9 mouse cellular contexts compared by ENCODE assay signal in the genomic region with DNA sequence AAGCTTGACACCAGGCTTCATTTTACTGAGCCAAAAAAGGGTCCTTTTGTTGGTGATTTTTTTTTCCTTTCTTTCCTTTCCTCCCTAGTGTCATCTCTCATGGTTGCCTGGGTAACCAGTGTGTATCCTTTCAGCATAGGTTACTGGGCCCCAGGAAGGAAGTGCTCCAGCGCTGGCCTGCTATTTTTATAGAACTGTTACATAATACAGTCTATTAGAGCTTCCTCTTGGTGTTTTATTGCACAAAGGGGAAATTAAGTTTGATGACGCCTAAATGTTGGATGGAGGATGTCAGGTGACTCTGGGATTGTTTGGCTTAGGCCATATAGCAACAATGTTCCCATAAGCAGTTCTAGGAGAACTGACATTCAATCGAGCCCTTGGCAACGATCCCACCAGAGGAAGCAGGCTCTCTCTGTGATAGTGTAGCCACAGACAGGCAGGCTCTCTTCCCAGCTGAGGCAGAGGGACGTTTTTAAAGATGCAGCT. TPM values are rescaled to one million over a fixed set of nuclear protein-coding genes. Genes with fewer than 3 reads are reported as not detected.
DNase-seq lines count a peak whose midpoint lies in the region; ATAC-seq and TF ChIP-seq lines count a peak whose summit lies in the region.
"Had no signal": no experiment of that assay in that cellular context is flagged by ENCODE, and none has a peak within 500 bp of the region (broad histone marks: within the 10 kb centered on the region; RNA-seq: fewer than 3 reads in every experiment).

No protein-coding gene starts in this region.

- peaks cover 2% of the 10 kb centered on the region; the same call in 1 of the 2 replicates for H3K4me1 ChIP-seq in embryonic facial prominence, embryonic 11.5 days (ENCODE audit: control insufficient read depth, insufficient read depth, low read length)
- H3K4me1 ChIP-seq in kidney, adult 2 months (ENCODE audit: control insufficient read depth, insufficient read depth, low read length) = no peaks in the 10 kb centered on the region
- peaks cover 79% of the 10 kb centered on the region for H3K4me1 ChIP-seq in megakaryocyte, embryonic 14.5 days

- peak; percentile 37 for DNase-seq in thymus, postnatal 14 days
- DNase-seq in thymus, postnatal 36 days = no peak
- DNase-seq in embryonic facial prominence, embryonic 11.5 days (ENCODE audit: low spot score) = peak; percentile 74
- DNase-seq in heart, adult 9 months (ENCODE audit: low spot score in 2 of 2) = peak; percentile 89 to 94
- peak; percentile 87 for DNase-seq in kidney, adult 2 months
- peak; percentile 59 to 71 for DNase-seq in left cerebral cortex, postnatal 36 days (ENCODE audit: low spot score in 2 of 2)
- DNase-seq in splenic B cell, adult 2 months (ENCODE audit: low read depth, low spot score) = peak; percentile 51

- H3K9ac ChIP-seq in embryonic facial prominence, embryonic 11.5 days (replicated peaks; ENCODE audit: low read length) = no peak overlapping the region

- H3K4me2 ChIP-seq in embryonic facial prominence, embryonic 11.5 days (ENCODE audit: low read depth, low read length) = no peak overlapping the region

- no peak overlapping the region for H3K4me3 ChIP-seq in embryonic facial prominence, embryonic 11.5 days (ENCODE audit: low read depth, low read length)
- no peak overlapping the region for H3K4me3 ChIP-seq in kidney, adult 2 months (ENCODE audit: insufficient read depth, low read depth, low read length)
- peak overlapping the region; percentile 79 for H3K4me3 ChIP-seq in megakaryocyte, embryonic 14.5 days (replicated peaks)

- ATAC-seq in embryonic facial prominence, embryonic 11.5 days (replicated peaks; ENCODE audit: insufficient number of reproducible peaks, low FRiP score, low TSS enrichment, low read depth) = peak; percentile 79

- WGBS in embryonic facial prominence, embryonic 11.5 days = 15% methylated on average over 5 of the region's 5 CpGs
- 32% methylated on average over 5 of the region's 5 CpGs for WGBS in kidney, adult 2 months

- TF ChIP-seq CTCF in kidney, adult 2 months (conservative IDR thresholded peaks at IDR 0.05; ENCODE audit: insufficient read depth, insufficient read length, low read depth, low read length) = no peak

- intact Hi-C loops in left cerebral cortex, postnatal 36 days (cut with DNase I) = no loop called here

- TF ChIP-seq POLR2A in kidney, adult 2 months (IDR thresholded peaks at IDR 0.05; ENCODE audit: low read depth, low read length) = no peak

- H3K9me3 ChIP-seq in embryonic facial prominence, embryonic 11.5 days (replicated peaks; ENCODE audit: control insufficient read depth, low read length) = no peaks in the 10 kb centered on the region
- peaks cover 5% of the 10 kb centered on the region for H3K9me3 ChIP-seq in megakaryocyte, embryonic 14.5 days
- H3K9me3 ChIP-seq: G1E had no signal

- H3K36me3 ChIP-seq in embryonic facial prominence, embryonic 11.5 days (replicated peaks; ENCODE audit: control insufficient read depth, insufficient read depth, low read depth, low read length) = no peaks in the 10 kb centered on the region
- no peaks in the 10 kb centered on the region for H3K36me3 ChIP-seq in kidney, adult 2 months (ENCODE audit: control insufficient read depth, insufficient read depth, low read length)
- peaks cover 4% of the 10 kb centered on the region for H3K36me3 ChIP-seq in megakaryocyte, embryonic 14.5 days (replicated peaks; ENCODE audit: low read length)
- H3K36me3 ChIP-seq in splenic B cell, adult 2 months (ENCODE audit: control insufficient read depth, insufficient read depth, low read length, poor library complexity, severe bottlenecking) = no peaks in the 10 kb centered on the region
- H3K36me3 ChIP-seq: G1E had no signal

- H3K27me3 ChIP-seq in embryonic facial prominence, embryonic 11.5 days (ENCODE audit: control insufficient read depth, insufficient read depth, low read length) = no peaks in the 10 kb centered on the region
- no peaks in the 10 kb centered on the region for H3K27me3 ChIP-seq in kidney, adult 2 months (replicated peaks; ENCODE audit: control insufficient read depth, insufficient read depth, low read length)
- H3K27me3 ChIP-seq in megakaryocyte, embryonic 14.5 days (replicated peaks) = peaks cover 2% of the 10 kb centered on the region
- H3K27me3 ChIP-seq in splenic B cell, adult 2 months (ENCODE audit: control insufficient read depth, insufficient read depth, low read length, poor library complexity, severe bottlenecking) = no peaks in the 10 kb centered on the region

- 0 out of 2 replicates have a peak overlapping the region, but pooled peaks have one; percentile 14 for H3K27ac ChIP-seq in embryonic facial prominence, embryonic 11.5 days (replicated peaks; ENCODE audit: low read depth, low read length)
- H3K27ac ChIP-seq in kidney, adult 2 months (ENCODE audit: insufficient read depth, low read depth, low read length) = peak overlapping the region; percentile 75

RNA-seq across cellular contexts. Expression of a gene that starts 45.0 kb away (rescaled TPM):
- 2.6 and 3.7 TPM in 2 replicates for polyA plus RNA-seq in embryonic facial prominence, embryonic 11.5 days (2014; fragmentation: Nextera tagmentation; extraction: Ambion mirVana)
- polyA plus RNA-seq in kidney, adult 2 months (2012; rRNA removed) = 9.3 and 10.8 TPM in 2 replicates
- total RNA-seq in left cerebral cortex, postnatal 36 days (2021) = 1 to 10 TPM; 3.7 to 3.9 TPM
- not detected in 2 replicates for polyA plus RNA-seq in megakaryocyte, embryonic 14.5 days (2012; ENCODE audit: insufficient read depth, low replicate concordance)

Comparison
In these comparisons a context has a peak if more than half of its experiments do, and no peak if none do; other contexts are left out.
1. DNase-seq: peak in thymus, postnatal 14 days (single experiment), embryonic facial prominence, embryonic 11.5 days (single experiment), heart, adult 9 months (2 of 2), kidney, adult 2 months (single experiment), left cerebral cortex, postnatal 36 days (2 of 2) and splenic B cell, adult 2 months (single experiment); none in thymus, postnatal 36 days (0 of 2).